Mouse (Mus musculus): ENCODE data around the gene Mbnl2. TPM values are rescaled to one million over a fixed set of nuclear protein-coding genes. Genes with fewer than 3 reads are reported as not detected.

The Mbnl2 gene
- polyA plus RNA-seq, 1 experiment from 2014 or later = 142 TPM

DNA sequence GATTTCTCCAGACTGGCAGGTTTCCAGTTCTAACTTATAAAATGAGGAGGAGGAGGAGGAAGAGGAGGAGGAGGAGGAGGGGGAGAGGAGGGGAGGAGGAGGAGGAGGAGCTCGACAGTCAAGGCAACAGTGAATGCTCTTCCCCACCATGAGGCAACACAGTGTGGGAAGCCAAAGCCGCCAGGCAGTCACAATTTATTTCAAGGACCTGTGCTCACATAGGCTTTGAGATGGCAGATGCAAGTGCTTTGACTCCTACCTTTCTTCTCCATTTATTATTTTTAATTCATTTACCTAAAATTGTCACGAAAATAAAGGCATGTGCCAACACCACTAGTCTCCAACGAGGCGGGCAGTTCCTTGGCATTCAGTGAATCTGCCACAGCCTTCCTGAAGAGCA lies 95.7 kb downstream of the Mbnl2 start:
- no peaks in the 10 kb centered on the region for H3K27me3 ChIP-seq (ENCODE audit: control insufficient read depth, insufficient read depth, low read length)
- H3K27ac ChIP-seq (ENCODE audit: low read length) = no peak overlapping the region
- 72% methylated on average over 5 of the region's 5 CpGs for WGBS
- no peak for ATAC-seq (replicated peaks; ENCODE audit: extremely low read depth, insufficient read depth, low FRiP score)
- H3K9me3 ChIP-seq (replicated peaks; ENCODE audit: control insufficient read depth, low read length) = no peaks in the 10 kb centered on the region
- no peaks in the 10 kb centered on the region; the same call in 1 of the 2 replicates for H3K36me3 ChIP-seq (ENCODE audit: control insufficient read depth, insufficient read depth)
- no peak overlapping the region for H3K9ac ChIP-seq (ENCODE audit: low read length)
- peaks cover 71% of the 10 kb centered on the region for H3K4me1 ChIP-seq (ENCODE audit: control insufficient read depth, insufficient read depth, low read length)
- H3K4me3 ChIP-seq (ENCODE audit: low read length) = no peak overlapping the region
- H3K4me2 ChIP-seq (ENCODE audit: low read depth, low read length) = no peak overlapping the region

DNA sequence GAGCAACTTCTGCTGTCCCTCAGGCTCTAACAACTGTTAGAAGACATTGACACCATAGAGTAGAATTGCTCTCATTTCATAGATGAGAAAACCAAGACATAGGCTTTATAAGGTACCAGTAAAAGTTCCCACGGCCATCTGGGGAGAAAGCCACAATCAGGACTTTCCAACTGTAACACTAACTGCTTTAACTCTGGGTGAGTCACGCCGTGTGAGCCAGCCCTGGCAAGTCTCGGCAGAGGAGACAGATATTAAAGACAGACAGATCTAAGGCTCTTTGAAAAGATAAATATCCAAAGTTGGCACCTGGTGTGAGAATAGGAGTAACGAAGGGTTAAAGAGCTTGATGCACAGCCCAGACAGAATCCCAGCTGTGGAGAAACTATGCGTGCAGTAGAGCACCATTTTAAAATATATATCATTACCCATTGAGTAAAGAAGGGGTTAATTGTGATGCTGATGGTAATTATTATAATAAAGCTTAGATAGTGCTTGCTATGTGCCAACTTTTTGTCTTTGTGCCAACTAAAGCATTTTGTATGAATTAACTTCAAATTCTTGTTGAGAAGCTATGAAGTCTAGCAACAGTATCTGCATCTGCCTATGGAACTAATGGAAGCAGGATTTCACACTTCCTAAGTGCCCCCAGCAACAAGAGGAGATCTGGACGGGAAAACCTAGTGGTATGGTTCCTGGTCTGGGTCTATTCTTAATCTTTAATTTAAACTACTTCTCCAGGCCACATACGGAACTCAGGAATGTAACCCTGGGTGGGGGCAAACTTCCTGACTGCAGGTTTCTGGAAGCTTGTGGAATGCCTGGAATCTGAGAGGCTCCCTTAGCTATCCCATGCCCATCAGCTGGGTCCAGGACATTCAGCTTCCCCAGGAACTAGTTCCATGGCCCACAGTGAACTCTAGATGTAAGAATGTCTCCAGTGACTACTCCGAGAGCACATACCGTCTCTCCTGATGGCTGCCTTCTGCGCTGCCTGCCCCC lies 97.9 kb downstream of the Mbnl2 start:
- no peaks in the 10 kb centered on the region for H3K27me3 ChIP-seq (ENCODE audit: control insufficient read depth, insufficient read depth, low read length)
- 30% methylated on average over 11 of the region's 11 CpGs for WGBS
- H3K36me3 ChIP-seq (ENCODE audit: control insufficient read depth, insufficient read depth) = no peaks in the 10 kb centered on the region
- peak overlapping the region; percentile 54 for H3K27ac ChIP-seq (ENCODE audit: low read length)
- peak overlapping the region; percentile 10; the same call in 1 of the 2 replicates for H3K4me2 ChIP-seq (ENCODE audit: low read depth, low read length)
- no peak for ATAC-seq (replicated peaks; ENCODE audit: extremely low read depth, insufficient read depth, low FRiP score)
- no peak overlapping the region for H3K4me3 ChIP-seq (ENCODE audit: low read length)
- H3K4me1 ChIP-seq (ENCODE audit: control insufficient read depth, insufficient read depth, low read length) = peaks cover 61% of the 10 kb centered on the region
- no peaks in the 10 kb centered on the region for H3K9me3 ChIP-seq (replicated peaks; ENCODE audit: control insufficient read depth, low read length)
- no peak overlapping the region for H3K9ac ChIP-seq (ENCODE audit: low read length)

DNA sequence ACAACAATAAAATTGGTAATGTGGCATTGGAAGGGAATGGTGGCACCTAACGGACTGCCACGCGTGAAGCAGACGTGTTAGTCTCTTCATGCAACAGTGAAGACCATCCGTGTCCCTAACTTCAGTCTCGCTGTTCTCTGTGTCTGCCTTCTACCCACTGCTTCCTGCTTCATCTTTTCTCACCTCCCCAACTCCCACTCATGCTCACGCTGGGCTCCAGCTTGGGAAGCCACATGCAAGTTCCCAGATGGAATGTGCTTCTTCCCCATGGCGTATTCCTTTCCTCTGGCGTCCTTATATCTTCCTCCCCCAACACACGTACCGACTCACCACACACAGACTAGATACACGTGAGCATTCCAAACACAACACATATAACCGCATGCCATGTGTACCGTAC lies 99.3 kb downstream of the Mbnl2 start:
- 89% methylated on average over 14 of the region's 14 CpGs for WGBS
- Histone ChIP-seq H3K27ac (ENCODE audit: low read length) (no peak overlapping the region), H3K4me2 (ENCODE audit: low read depth, low read length) (no peak overlapping the region), H3K9ac (ENCODE audit: low read length) (no peak overlapping the region), H3K4me1 (ENCODE audit: control insufficient read depth, insufficient read depth, low read length) (peaks cover 53% of the 10 kb centered on the region), H3K27me3 (ENCODE audit: control insufficient read depth, insufficient read depth, low read length) (no peaks in the 10 kb centered on the region), H3K4me3 (ENCODE audit: low read length) (no peak overlapping the region), H3K36me3 (ENCODE audit: control insufficient read depth, insufficient read depth) (no peaks in the 10 kb centered on the region; the same call in 1 of the 2 replicates), H3K9me3 (replicated peaks; ENCODE audit: control insufficient read depth, low read length) (no peaks in the 10 kb centered on the region)
- no peak for ATAC-seq (replicated peaks; ENCODE audit: extremely low read depth, insufficient read depth, low FRiP score)

DNA sequence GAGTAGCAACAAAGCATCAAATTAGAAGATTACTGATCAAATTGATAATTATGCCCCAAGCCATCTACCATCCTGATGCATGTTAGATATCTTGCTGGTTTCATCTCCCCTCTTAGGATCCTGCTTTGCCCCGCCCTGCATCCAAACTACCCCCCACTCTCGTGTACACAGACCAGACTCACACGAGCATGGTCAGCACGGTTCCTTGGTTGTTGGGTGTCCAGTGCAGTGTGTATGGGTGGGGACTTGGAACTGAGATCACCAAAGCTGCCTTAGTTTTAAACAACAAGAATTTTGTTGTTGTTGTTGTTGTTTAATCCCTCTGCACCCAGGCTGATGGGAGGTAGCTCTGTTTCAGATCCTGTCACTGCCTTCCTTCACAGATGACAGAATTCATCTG lies 101.7 kb downstream of the Mbnl2 start:
- 82% methylated on average over 4 of the region's 4 CpGs for WGBS
- Histone ChIP-seq H3K9ac (ENCODE audit: low read length) (no peak overlapping the region), H3K4me1 (ENCODE audit: control insufficient read depth, insufficient read depth, low read length) (peaks cover 43% of the 10 kb centered on the region), H3K27me3 (ENCODE audit: control insufficient read depth, insufficient read depth, low read length) (no peaks in the 10 kb centered on the region), H3K4me3 (ENCODE audit: low read length) (no peak overlapping the region), H3K9me3 (replicated peaks; ENCODE audit: control insufficient read depth, low read length) (no peaks in the 10 kb centered on the region), H3K27ac (ENCODE audit: low read length) (no peak overlapping the region), H3K4me2 (ENCODE audit: low read depth, low read length) (no peak overlapping the region), H3K36me3 (ENCODE audit: control insufficient read depth, insufficient read depth) (peaks cover 8% of the 10 kb centered on the region; the same call in 1 of the 2 replicates)
- ATAC-seq (replicated peaks; ENCODE audit: extremely low read depth, insufficient read depth, low FRiP score) = no peak

DNA sequence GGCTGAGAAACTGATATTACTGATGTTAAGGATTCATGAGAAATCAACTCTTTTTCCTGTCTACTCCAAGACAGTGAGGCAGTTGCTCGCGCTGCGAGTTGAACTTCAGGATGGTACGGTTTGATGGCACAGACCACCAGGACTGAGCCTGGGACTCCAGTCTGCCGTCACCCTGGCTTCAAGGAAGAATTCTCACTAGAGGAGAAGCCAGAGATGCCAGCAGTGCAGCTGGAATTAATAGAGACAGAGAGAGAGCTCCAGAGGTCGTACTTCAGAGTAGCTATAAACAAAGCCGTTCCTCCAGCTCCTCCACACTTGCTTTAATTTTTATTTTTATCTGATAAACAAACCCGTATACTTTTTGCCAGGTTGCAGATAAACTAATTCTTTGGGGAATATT lies 102.5 kb downstream of the Mbnl2 start:
- Histone ChIP-seq H3K36me3 (ENCODE audit: control insufficient read depth, insufficient read depth) (peaks cover 8% of the 10 kb centered on the region; the same call in 1 of the 2 replicates), H3K4me2 (ENCODE audit: low read depth, low read length) (no peak overlapping the region), H3K9ac (ENCODE audit: low read length) (no peak overlapping the region), H3K4me3 (ENCODE audit: low read length) (no peak overlapping the region), H3K4me1 (ENCODE audit: control insufficient read depth, insufficient read depth, low read length) (peaks cover 38% of the 10 kb centered on the region), H3K27ac (ENCODE audit: low read length) (no peak overlapping the region), H3K27me3 (ENCODE audit: control insufficient read depth, insufficient read depth, low read length) (no peaks in the 10 kb centered on the region), H3K9me3 (replicated peaks; ENCODE audit: control insufficient read depth, low read length) (no peaks in the 10 kb centered on the region)
- ATAC-seq (replicated peaks; ENCODE audit: extremely low read depth, insufficient read depth, low FRiP score) = no peak
- 59% methylated on average over 8 of the region's 8 CpGs for WGBS

DNA sequence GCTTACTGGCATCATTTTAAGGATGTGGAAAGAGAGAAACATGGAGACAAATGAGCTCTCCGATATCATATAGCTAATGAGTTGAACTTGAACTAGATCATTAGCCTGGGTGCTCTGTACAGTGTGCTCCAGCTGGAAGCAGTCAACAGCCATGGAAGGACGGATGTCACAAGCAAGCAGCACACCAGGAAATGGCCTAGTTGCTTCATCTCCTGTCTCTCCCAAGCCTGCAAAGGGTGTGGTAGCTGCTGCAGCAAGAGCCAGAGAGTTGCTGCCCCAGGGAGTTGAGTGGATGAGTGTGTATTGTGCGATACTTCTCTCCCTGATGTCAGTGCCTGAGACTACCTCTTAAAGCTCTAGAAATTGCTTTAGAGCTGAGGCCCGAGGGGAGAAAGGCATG lies 104.2 kb downstream of the Mbnl2 start:
- Histone ChIP-seq H3K36me3 (ENCODE audit: control insufficient read depth, insufficient read depth) (peaks cover 8% of the 10 kb centered on the region; the same call in 1 of the 2 replicates), H3K4me3 (ENCODE audit: low read length) (no peak overlapping the region), H3K4me1 (ENCODE audit: control insufficient read depth, insufficient read depth, low read length) (peaks cover 24% of the 10 kb centered on the region), H3K4me2 (ENCODE audit: low read depth, low read length) (no peak overlapping the region), H3K9me3 (replicated peaks; ENCODE audit: control insufficient read depth, low read length) (no peaks in the 10 kb centered on the region), H3K27ac (ENCODE audit: low read length) (peak overlapping the region; percentile 48), H3K27me3 (ENCODE audit: control insufficient read depth, insufficient read depth, low read length) (no peaks in the 10 kb centered on the region), H3K9ac (ENCODE audit: low read length) (no peak overlapping the region)
- no peak for ATAC-seq (replicated peaks; ENCODE audit: extremely low read depth, insufficient read depth, low FRiP score)
- 52% methylated on average over 4 of the region's 4 CpGs for WGBS

DNA sequence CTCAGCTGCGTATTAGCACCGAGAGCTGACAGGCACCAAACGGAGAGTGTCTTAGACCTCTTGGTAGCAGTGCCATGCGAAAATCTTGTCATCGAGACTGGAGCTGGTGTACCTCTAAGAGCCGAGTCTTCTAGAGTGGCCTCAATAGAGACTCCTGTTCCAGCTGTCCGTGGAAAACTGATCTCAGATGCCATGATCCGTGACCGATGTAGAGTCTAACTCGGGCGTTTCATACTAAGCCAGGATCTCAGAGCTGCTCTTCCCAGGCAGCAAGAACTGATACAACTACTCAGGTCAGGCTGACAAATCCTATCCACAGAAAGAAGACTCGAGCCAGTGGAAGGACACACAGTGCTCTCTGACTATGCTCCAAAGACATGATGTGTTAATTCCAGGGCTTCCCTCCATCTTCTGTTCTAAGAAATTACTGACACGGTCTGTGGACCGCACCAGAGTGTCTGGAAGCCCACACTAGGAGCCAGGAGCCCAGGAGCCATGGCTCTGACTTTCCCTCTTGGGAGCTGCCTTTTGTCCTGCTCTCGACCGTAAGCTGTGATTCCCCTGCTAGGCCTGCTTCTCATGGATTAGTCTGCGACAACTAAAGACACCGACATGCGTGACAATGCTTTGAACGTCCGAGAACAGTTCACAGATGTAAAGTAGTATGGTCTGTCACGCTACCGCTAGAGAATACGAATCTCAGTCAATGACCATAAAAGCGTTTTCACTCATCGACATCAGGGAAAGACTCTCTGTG lies 106.1 kb downstream of the Mbnl2 start:
- no peak for ATAC-seq (replicated peaks; ENCODE audit: extremely low read depth, insufficient read depth, low FRiP score)
- Histone ChIP-seq H3K4me3 (ENCODE audit: low read length) (no peak overlapping the region), H3K9me3 (replicated peaks; ENCODE audit: control insufficient read depth, low read length) (no peaks in the 10 kb centered on the region), H3K27me3 (ENCODE audit: control insufficient read depth, insufficient read depth, low read length) (no peaks in the 10 kb centered on the region), H3K4me1 (ENCODE audit: control insufficient read depth, insufficient read depth, low read length) (peaks cover 23% of the 10 kb centered on the region), H3K27ac (ENCODE audit: low read length) (peak overlapping the region; percentile 66), H3K36me3 (ENCODE audit: control insufficient read depth, insufficient read depth) (peaks cover 11% of the 10 kb centered on the region; the same call in 1 of the 2 replicates), H3K4me2 (ENCODE audit: low read depth, low read length) (no peak overlapping the region), H3K9ac (ENCODE audit: low read length) (no peak overlapping the region)
- WGBS = 78% methylated on average over 26 of the region's 26 CpGs

DNA sequence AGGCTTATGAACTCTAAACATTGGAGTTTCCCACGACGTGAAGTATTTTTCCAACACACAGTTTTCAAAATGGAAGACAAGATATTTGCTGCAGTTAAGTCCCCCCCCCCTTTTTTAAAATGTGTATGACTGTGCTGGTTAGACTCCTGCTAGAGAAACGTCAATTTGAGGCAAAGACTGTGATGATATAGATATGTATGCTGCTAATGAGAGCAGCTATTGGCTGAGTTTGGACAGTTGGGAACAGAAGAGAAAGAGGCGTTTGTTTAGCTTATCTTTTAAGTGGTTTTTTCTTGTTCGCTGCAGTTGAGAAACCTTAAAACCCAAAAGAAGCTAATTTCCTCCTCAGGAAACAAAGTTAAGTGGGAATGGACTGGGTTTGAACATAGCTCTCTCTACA lies 106.7 kb downstream of the Mbnl2 start:
- WGBS = 32% methylated on average over 5 of the region's 5 CpGs
- no peaks in the 10 kb centered on the region for H3K9me3 ChIP-seq (replicated peaks; ENCODE audit: control insufficient read depth, low read length)
- H3K36me3 ChIP-seq (ENCODE audit: control insufficient read depth, insufficient read depth) = peaks cover 13% of the 10 kb centered on the region; the same call in 1 of the 2 replicates
- peaks cover 28% of the 10 kb centered on the region for H3K4me1 ChIP-seq (ENCODE audit: control insufficient read depth, insufficient read depth, low read length)
- H3K4me3 ChIP-seq (ENCODE audit: low read length) = no peak overlapping the region
- H3K4me2 ChIP-seq (ENCODE audit: low read depth, low read length) = no peak overlapping the region
- peak overlapping the region; percentile 66 for H3K27ac ChIP-seq (ENCODE audit: low read length)
- no peak overlapping the region for H3K9ac ChIP-seq (ENCODE audit: low read length)
- no peaks in the 10 kb centered on the region for H3K27me3 ChIP-seq (ENCODE audit: control insufficient read depth, insufficient read depth, low read length)
- no peak; the same call in 1 of the 2 replicates for ATAC-seq (replicated peaks; ENCODE audit: extremely low read depth, insufficient read depth, low FRiP score)
